Mouse (Mus musculus) effector memory CD4-positive, alpha-beta T cell, adult 5 months (primary cell): ENCODE results near the gene Krt15. TPM values are rescaled to one million over a fixed set of nuclear protein-coding genes. Genes with fewer than 3 reads are reported as not detected.

ENCODE experiments used
- polyA plus RNA-seq: library from polyadenylated mRNA; unstranded; fragments of 100-300 nt; shearing (Covaris generic); gene quantifications from one replicate; pipeline ENCODE4 v1.2.1, GENCODE M21; 2017

The Krt15 gene
- not detected for polyA plus RNA-seq

GRCm38 (mm10) chr11:100135731-100136130 lies at the start of gene Krt15:
Krt15 (minus strand) TSS chr11:100135928.

GRCm38 (mm10) chr11:100148615-100149330 lies 13.0 kb upstream of the Krt15 start, which contains the start of gene Krt19:
Krt19 (minus strand) TSS chr11:100148665.

GRCm38 (mm10) chr11:100121466-100121865 lies 14.3 kb downstream of the Krt15 start, which contains the start of gene Krt13:
Krt13 (minus strand) TSS chr11:100121566.

GRCm38 (mm10) chr11:100105576-100106122 lies 30.1 kb downstream of the Krt15 start, which contains the start of gene Krt36:
Krt36 (minus strand) TSS chr11:100105626.

GRCm38 (mm10) chr11:100096141-100096540 lies 39.6 kb downstream of the Krt15 start, which contains the start of gene Krt35:
Krt35 (minus strand) TSS chr11:100096241.

GRCm38 (mm10) chr11:100087861-100088260 lies 47.9 kb downstream of the Krt15 start, which contains the start of gene Krt32:
Krt32 (minus strand) TSS chr11:100088226.

Other genes with a start within 250 kb of the Krt15 start
- gene Krtap31-1, start 228.0 kb downstream of the Krt15 start, polyA plus RNA-seq: not detected
- not detected for gene Gm11565, start 221.2 kb downstream of the Krt15 start, polyA plus RNA-seq
- gene Krtap31-2, start 199.6 kb downstream of the Krt15 start, polyA plus RNA-seq: not detected
- not detected for gene Krtap9-5, start 187.5 kb downstream of the Krt15 start, polyA plus RNA-seq
- not detected for gene Krtap29-1, start 156.9 kb downstream of the Krt15 start, polyA plus RNA-seq
- not detected for gene Krtap16-1, start 149.3 kb downstream of the Krt15 start, polyA plus RNA-seq
- gene Krtap17-1, start 141.9 kb downstream of the Krt15 start, polyA plus RNA-seq: not detected
- not detected for gene Krt33a, start 119.7 kb downstream of the Krt15 start, polyA plus RNA-seq
- not detected for gene Krt33b, start 106.1 kb downstream of the Krt15 start, polyA plus RNA-seq
- gene Krt34, start 94.4 kb downstream of the Krt15 start, polyA plus RNA-seq: not detected
- gene Krt31, start 85.4 kb downstream of the Krt15 start, polyA plus RNA-seq: not detected
- not detected for gene Krt32, start 47.7 kb downstream of the Krt15 start, polyA plus RNA-seq
- gene Krt35, start 39.7 kb downstream of the Krt15 start, polyA plus RNA-seq: not detected
- gene Krt36, start 30.3 kb downstream of the Krt15 start, polyA plus RNA-seq: not detected
- not detected for gene Krt13, start 14.4 kb downstream of the Krt15 start, polyA plus RNA-seq
- not detected for gene Krt19, start 12.7 kb upstream of the Krt15 start, polyA plus RNA-seq
- gene Krt9, start 57.3 kb upstream of the Krt15 start, polyA plus RNA-seq: not detected
- gene Krt14, start 71.6 kb upstream of the Krt15 start, polyA plus RNA-seq: not detected
- not detected for gene Krt16, start 113.0 kb upstream of the Krt15 start, polyA plus RNA-seq
- 0.24 TPM for gene Krt17, start 125.1 kb upstream of the Krt15 start, polyA plus RNA-seq
- not detected for gene Krt42, start 133.9 kb upstream of the Krt15 start, polyA plus RNA-seq
- 5,204 TPM for gene Eif1, start 184.0 kb upstream of the Krt15 start, polyA plus RNA-seq
- gene Gast, start 198.5 kb upstream of the Krt15 start, polyA plus RNA-seq: not detected
- 1.3 TPM for gene Hap1, start 220.2 kb upstream of the Krt15 start, polyA plus RNA-seq